Mouse (Mus musculus) lung, adult 2 months (tissue): Measurements from ENCODE around the gene Sumo3.

Experiments used
- CTCF ChIP-seq: fragments of 200-500 bp; IDR thresholded peaks from 2 replicates; pipeline ENCODE4 v1.5.1; 2011; ENCODE audit warnings: mild to moderate bottlenecking, low read length, control low read depth; ENCODE audit not compliant: insufficient read depth
- POLR2A ChIP-seq: fragments of 200-500 bp; IDR thresholded peaks from 2 replicates; pipeline ENCODE4 v1.6.1; 2011; ENCODE audit warnings: low read depth, mild to moderate bottlenecking, control low read depth, low read length, borderline replicate concordance; ENCODE audit errors: extremely low read depth

DNA sequence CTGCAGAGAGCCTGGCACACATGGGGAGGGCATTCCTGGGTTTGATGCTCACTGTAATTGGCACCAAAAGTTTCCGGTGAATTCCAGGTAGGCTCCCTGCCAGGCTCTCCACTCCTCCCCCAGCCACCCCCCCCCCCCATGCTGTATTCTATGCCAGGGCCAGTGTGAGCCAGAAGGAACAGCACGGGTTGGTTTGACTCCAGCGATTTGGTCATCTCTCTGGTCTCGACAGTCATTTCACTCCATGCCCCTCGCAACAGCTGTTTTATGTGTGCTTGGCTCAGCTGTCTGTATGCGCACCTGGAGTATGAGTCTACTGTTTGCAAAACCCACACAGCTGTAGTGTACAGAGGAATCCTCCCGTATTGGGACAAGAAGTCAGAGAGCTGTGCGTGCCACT lies 60.4 kb downstream of the Sumo3 start:
- no peak for TF ChIP-seq POLR2A
- no peak for TF ChIP-seq CTCF
